Mouse (Mus musculus) midbrain, embryonic 16.5 days (tissue): ENCODE measurements around the gene Mitf. TPM values are rescaled to one million over a fixed set of nuclear protein-coding genes. Genes with fewer than 3 reads are reported as not detected.
A peak's percentile ranks its signal among the peaks of the same experiment; 100 is the strongest.

Experiments used
- ATAC-seq: fragments of 200-750 bp; cut with Nextera tagmentation; 2 replicates; pipeline ENCODE4 v1.8.0; 2017; ENCODE audit warnings: moderate TSS enrichment
- H3K27ac ChIP-seq: fragments of 300-500 bp; sonication (generic); 2 replicates; pipeline ENCODE4 v1.5.1; 2014; ENCODE audit warnings: mild to moderate bottlenecking, low read length, mixed read lengths
- H3K27me3 ChIP-seq: fragments of 300-500 bp; sonication (generic); 2 replicates; pipeline ENCODE4 v1.6.1; 2014; ENCODE audit warnings: low read depth, low read length, mixed read lengths; ENCODE audit not compliant: control insufficient read depth, insufficient read depth
- H3K36me3 ChIP-seq: fragments of 300-500 bp; sonication (generic); 2 replicates; pipeline ENCODE4 v1.6.1; 2014; ENCODE audit warnings: mild to moderate bottlenecking, low read length, moderate library complexity, mixed read lengths; ENCODE audit not compliant: control insufficient read depth, insufficient read depth
- H3K4me1 ChIP-seq: fragments of 300-500 bp; sonication (generic); 2 replicates; pipeline ENCODE4 v1.6.1; 2014; ENCODE audit warnings: mild to moderate bottlenecking, low read length, mixed read lengths; ENCODE audit not compliant: control insufficient read depth, insufficient read depth
- H3K4me2 ChIP-seq: fragments of 300-500 bp; sonication (generic); 2 replicates; pipeline ENCODE4 v1.6.1; 2014; ENCODE audit warnings: mild to moderate bottlenecking, low read length, mixed read lengths
- H3K4me3 ChIP-seq: fragments of 300-500 bp; sonication (generic); 2 replicates; pipeline ENCODE4 v1.5.1; 2014; ENCODE audit warnings: low read depth, mild to moderate bottlenecking, low read length, moderate library complexity, mixed read lengths
- H3K9ac ChIP-seq: fragments of 300-500 bp; sonication (generic); 2 replicates; pipeline ENCODE4 v1.6.1; 2014; ENCODE audit warnings: low read depth, low read length, mixed read lengths
- H3K9me3 ChIP-seq: fragments of 300-500 bp; sonication (generic); replicated peaks from 2 replicates; pipeline ENCODE4 v1.6.1; 2014; ENCODE audit warnings: mild to moderate bottlenecking, low read length, mixed read lengths; ENCODE audit not compliant: control insufficient read depth, poor library complexity, severe bottlenecking
- WGBS: fragments of 180-500 bp; shearing (Covaris S2); extraction: QIAGEN DNeasy Blood & Tissue Kit; methylation state at CpG from one replicate; pipeline ENCODE4 v1.1.7; 2014; 5-methylcytosine and 5-hydroxymethylcytosine counted together
- polyA plus RNA-seq: library from polyadenylated mRNA; unstranded; fragments of >200 nt; fragmentation: Nextera tagmentation; extraction: Ambion mirVana; gene quantifications from 2 replicates; pipeline ENCODE4 v1.2.1, GENCODE M21; 2015

Mitf gene
- polyA plus RNA-seq, 1 experiment from 2014 or later, result 1.2 TPM

DNA sequence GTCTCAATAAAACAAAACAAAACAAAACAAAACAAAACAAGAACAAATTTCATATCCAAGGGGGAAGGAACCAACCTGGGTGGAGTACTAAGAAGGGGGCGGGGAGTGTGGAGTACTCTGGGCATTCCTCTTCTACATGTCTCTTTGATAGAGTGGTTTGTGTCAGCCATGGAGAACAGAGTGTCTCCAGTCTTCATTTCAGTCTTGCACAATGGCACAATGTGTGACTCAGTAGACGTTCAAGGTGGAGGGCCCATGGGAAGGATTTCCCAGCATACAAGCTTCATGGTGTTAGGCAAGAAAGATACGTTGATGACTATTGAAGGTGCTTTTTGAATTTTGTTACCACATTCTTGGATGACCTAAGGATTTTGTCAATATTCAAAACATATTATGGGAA is 117.4 kb downstream of the Mitf start:
- Histone ChIP-seq H3K36me3 (no peaks in the 10 kb centered on the region), H3K4me3 (no peak overlapping the region), H3K27ac (no peak overlapping the region), H3K9ac (no peak overlapping the region), H3K4me2 (no peak overlapping the region), H3K27me3 (no peaks in the 10 kb centered on the region), H3K9me3 (no peaks in the 10 kb centered on the region), H3K4me1 (peaks cover 3% of the 10 kb centered on the region; the same call in 1 of the 2 replicates)
- WGBS, result 90% methylated on average over 3 of the region's 3 CpGs
- ATAC-seq, result no peak

DNA sequence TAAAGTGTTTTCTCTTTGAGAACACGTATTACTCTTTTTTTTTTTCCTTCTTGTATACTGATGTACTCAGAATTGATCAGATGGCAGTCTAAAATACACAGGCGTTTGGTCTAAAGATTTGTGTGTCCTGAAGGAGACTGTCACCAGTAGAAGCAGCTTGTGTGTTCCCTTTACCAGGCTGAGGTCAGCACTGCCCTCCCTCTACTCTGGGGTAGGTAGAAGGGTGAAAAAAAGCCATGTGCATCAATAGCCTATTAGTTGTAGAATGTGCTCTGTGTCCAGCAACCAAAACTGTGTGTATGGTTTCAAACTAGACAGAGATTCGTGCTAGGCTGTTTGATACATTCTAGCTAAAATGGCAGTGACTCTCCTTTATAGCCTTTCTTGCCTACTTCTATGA is 122.2 kb downstream of the Mitf start:
- H3K4me3 ChIP-seq, result no peak overlapping the region
- ATAC-seq, result no peak
- no peaks in the 10 kb centered on the region for H3K27me3 ChIP-seq
- H3K9ac ChIP-seq, result no peak overlapping the region
- H3K9me3 ChIP-seq, result no peaks in the 10 kb centered on the region
- H3K36me3 ChIP-seq, result no peaks in the 10 kb centered on the region
- 66% methylated on average over 3 of the region's 3 CpGs for WGBS
- H3K27ac ChIP-seq, result no peak overlapping the region
- no peak overlapping the region for H3K4me2 ChIP-seq
- H3K4me1 ChIP-seq, result no peaks in the 10 kb centered on the region; the same call in 1 of the 2 replicates

DNA sequence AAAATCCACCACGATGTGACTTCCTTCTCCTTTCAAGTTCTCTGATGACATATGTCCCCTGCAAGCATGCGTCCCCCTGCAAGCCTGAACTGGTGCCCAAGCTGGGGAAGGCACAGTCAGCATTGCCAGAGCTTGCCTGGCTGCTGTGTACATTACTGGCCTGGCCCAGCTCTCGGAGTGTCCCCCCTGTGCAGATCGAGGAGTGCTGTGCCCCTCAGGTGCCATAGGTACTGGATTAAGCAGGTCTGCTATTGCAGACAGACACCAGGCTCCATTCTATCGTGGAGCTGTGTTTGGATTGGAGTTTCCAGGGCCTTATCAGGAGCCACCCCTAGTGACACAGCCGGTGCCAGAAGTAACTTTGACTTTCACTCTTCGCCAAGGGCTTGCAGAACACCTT is 122.6 kb downstream of the Mitf start:
- no peak overlapping the region for H3K27ac ChIP-seq
- ATAC-seq, result no peak
- no peak overlapping the region for H3K4me2 ChIP-seq
- H3K9ac ChIP-seq, result no peak overlapping the region
- H3K9me3 ChIP-seq, result no peaks in the 10 kb centered on the region
- no peaks in the 10 kb centered on the region for H3K27me3 ChIP-seq
- no peak overlapping the region for H3K4me3 ChIP-seq
- H3K4me1 ChIP-seq, result no peaks in the 10 kb centered on the region; the same call in 1 of the 2 replicates
- WGBS, result 79% methylated on average over 7 of the region's 7 CpGs
- H3K36me3 ChIP-seq, result no peaks in the 10 kb centered on the region

DNA sequence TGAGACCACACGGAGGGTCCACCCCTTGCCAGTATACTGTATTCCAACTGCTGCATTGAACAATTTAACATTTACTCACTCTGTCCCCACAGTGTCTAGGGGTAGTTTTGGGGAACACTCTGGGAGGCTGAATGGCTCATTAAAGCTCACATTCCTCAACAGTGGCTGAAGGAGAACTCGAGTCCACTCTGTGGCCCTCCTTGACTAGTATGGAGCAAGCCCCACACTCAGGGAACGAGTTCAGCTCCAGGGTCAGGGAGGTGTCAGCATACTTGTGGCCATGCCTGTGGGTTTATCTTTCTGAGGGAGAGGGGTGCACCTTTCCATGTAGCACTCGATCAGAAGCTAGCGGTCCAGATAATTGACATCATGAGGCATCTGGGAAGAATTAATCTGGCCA is 130.3 kb downstream of the Mitf start:
- H3K4me3 ChIP-seq, result no peak overlapping the region
- no peaks in the 10 kb centered on the region for H3K36me3 ChIP-seq
- 70% methylated on average over 5 of the region's 5 CpGs for WGBS
- no peaks in the 10 kb centered on the region for H3K27me3 ChIP-seq
- no peak overlapping the region for H3K9ac ChIP-seq
- no peak overlapping the region for H3K27ac ChIP-seq
- ATAC-seq, result no peak
- no peaks in the 10 kb centered on the region for H3K9me3 ChIP-seq
- peaks cover 7% of the 10 kb centered on the region for H3K4me1 ChIP-seq
- no peak overlapping the region for H3K4me2 ChIP-seq

DNA sequence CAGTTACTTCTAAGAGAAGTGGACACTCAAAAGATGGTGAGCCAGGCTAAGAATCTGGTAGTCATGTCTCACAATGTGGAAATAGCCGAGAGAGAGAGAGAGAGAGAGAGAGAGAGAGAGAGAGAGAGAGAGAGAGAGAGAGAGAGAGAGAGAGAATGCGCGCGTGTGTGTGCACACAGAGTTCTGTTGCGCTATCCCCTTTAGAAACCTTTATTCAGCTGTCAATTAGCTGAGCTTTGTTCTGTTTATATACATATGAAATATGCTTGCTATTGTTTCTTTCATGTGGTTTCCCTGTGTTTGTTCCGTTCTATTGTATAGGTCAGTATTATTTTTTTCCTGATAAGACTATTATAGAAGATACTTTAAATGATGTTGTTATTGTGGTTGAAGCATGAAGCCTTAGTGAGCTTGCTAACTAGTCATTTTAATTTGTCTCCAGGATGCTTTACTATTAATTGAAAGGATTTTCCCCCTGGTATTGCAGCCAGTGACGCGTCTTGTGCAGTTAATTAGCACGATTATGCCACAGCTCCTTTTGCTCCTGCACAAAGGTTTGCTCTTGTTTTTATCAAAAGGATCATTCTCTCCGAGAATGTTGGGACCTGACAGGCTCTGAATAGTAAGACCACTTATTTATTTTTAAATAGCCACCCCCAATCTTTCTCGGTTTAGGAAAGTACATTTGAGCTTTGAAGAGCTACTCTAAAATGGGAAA is 131.2 kb downstream of the Mitf start:
- Histone ChIP-seq H3K27me3 (no peaks in the 10 kb centered on the region), H3K4me2 (peak overlapping the region; percentile 43), H3K27ac (peak overlapping the region; percentile 37; the same call in 1 of the 2 replicates), H3K4me3 (no peak overlapping the region), H3K9ac (no peak overlapping the region), H3K9me3 (no peaks in the 10 kb centered on the region), H3K4me1 (peaks cover 7% of the 10 kb centered on the region), H3K36me3 (no peaks in the 10 kb centered on the region)
- WGBS, result 11% methylated on average over 11 of the region's 11 CpGs
- ATAC-seq, result no peak

DNA sequence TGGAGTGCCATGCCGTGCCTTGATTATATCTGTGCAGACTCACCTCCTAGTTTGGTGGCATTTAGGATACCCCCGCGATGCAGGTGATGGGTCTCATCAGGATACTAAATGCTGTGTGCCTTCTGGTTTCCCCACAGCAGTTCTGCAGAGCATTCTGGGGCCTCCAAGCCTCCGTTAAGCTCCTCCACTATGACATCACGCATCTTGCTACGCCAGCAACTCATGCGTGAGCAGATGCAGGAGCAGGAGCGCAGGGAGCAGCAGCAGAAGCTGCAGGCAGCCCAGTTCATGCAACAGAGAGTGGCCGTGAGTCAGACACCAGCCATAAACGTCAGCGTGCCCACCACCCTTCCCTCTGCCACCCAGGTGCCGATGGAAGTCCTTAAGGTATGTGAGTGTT is 134.1 kb downstream of the Mitf start:
- 76% methylated on average over 12 of the region's 12 CpGs for WGBS

DNA sequence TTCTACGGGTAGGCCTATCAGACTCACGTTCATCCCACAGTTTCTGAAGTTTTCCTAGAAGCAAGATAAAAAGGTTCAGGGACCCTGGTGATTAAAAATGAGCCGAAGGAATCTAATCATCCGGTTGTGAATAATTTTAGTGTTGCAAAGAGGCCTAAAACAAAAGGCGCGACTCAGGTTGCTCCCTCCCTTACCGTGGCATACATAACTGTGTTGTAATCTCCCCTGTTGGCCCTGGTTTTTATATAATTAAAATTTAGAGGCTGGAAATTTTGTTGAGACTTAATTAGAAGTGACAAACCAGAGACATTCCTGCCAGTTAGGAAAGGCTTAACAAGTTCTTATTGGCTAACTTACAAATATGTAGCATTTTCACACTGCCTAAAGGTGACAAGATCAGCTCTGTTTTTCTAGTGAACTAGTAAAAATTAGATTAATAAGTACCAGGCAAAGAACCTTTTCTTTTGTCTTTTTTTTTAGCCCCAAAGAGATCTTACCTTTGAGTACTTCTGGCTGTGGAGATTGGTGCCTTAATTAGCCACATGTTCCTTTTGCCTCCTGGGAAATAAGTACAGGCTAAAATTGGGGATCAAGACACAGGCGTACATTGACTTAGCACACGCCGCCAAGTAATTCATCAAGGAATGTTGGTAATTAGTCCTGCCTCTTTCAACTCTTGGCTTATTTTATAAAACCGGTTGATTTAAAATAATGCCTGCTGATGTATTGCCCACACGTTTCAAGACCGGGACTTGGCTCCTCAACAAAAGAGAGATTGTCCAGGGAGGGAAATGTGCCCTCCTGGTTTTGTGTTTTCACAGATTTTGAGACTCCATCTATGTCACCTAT is 143.4 kb downstream of the Mitf start:
- H3K9ac ChIP-seq, result no peak overlapping the region
- H3K36me3 ChIP-seq, result no peaks in the 10 kb centered on the region
- no peak overlapping the region for H3K27ac ChIP-seq
- 38% methylated on average over 13 of the region's 13 CpGs for WGBS
- no peaks in the 10 kb centered on the region for H3K27me3 ChIP-seq
- no peak for ATAC-seq
- H3K4me3 ChIP-seq, result no peak overlapping the region
- no peaks in the 10 kb centered on the region for H3K9me3 ChIP-seq
- no peaks in the 10 kb centered on the region for H3K4me1 ChIP-seq
- no peak overlapping the region for H3K4me2 ChIP-seq

More for the DNA sequence above, 134.1 kb downstream of the Mitf start:
- no peak for ATAC-seq
- peaks cover 7% of the 10 kb centered on the region for H3K4me1 ChIP-seq
- H3K9ac ChIP-seq, result no peak overlapping the region
- H3K9me3 ChIP-seq, result no peaks in the 10 kb centered on the region
- no peaks in the 10 kb centered on the region for H3K36me3 ChIP-seq
- no peak overlapping the region for H3K4me3 ChIP-seq
- H3K27ac ChIP-seq, result no peak overlapping the region
- H3K4me2 ChIP-seq, result no peak overlapping the region
- no peaks in the 10 kb centered on the region for H3K27me3 ChIP-seq

DNA sequence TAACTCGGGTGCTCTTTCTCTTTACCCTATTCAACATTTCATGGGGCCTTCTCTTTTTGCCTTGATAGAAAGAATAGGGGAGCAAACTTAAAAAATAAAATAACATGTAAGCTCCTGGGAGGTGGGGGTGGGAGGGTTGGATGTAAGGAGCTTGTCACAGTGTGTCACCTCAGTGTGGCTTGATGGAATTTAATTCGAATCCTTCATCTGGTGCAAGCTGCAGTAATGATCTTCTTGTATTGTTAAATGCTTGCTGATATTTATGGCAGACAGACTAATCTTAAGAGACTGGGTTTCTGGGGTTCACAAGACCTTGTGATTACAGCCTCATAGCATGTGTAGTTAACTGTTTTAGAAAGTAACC is 144.0 kb downstream of the Mitf start:
- H3K27me3 ChIP-seq, result no peaks in the 10 kb centered on the region
- no peaks in the 10 kb centered on the region for H3K36me3 ChIP-seq
- no peak overlapping the region for H3K4me3 ChIP-seq
- no peak for ATAC-seq
- no peak overlapping the region for H3K27ac ChIP-seq
- no peaks in the 10 kb centered on the region for H3K9me3 ChIP-seq
- WGBS, result 48% methylated on average over 2 of the region's 2 CpGs
- H3K4me1 ChIP-seq, result no peaks in the 10 kb centered on the region
- no peak overlapping the region for H3K4me2 ChIP-seq
- H3K9ac ChIP-seq, result no peak overlapping the region

DNA sequence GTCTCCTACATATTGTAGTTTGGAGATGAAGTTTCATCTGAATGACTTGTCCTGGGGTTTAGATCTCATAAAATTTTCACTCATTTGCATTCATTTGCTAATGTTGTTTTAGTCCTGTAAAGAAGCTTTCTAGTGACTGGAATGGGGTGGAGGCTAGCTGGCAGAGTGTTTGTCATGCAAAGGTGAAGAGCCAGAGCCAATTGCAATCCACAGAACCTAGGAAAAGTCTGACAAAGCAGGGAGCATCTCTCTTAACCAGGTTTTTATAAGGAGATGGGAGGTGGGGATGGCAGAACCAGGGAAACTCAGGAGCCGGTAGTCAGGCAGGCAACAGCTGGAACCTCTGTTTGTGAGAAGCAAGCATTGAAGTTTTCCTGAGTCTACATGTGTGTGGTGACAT is 144.9 kb downstream of the Mitf start:
- Histone ChIP-seq H3K9ac (no peak overlapping the region), H3K4me2 (no peak overlapping the region), H3K27ac (no peak overlapping the region), H3K36me3 (no peaks in the 10 kb centered on the region), H3K9me3 (no peaks in the 10 kb centered on the region), H3K4me1 (no peaks in the 10 kb centered on the region), H3K27me3 (no peaks in the 10 kb centered on the region), H3K4me3 (no peak overlapping the region)
- no peak for ATAC-seq
- 33% methylated on average over 1 of the region's 1 CpGs for WGBS
